Mouse (Mus musculus) left cerebral cortex, adult 8-10 months (tissue): ENCODE measurements around the gene Tspan10. TPM values are rescaled to one million over a fixed set of nuclear protein-coding genes. Genes with fewer than 3 reads are reported as not detected.

Experiments used
- DNase-seq, 2 experiments: peaks; one replicate each; pipeline ENCODE4 v3.0.0; 2022; ENCODE audit warnings: low spot score in 2 of 2
- total RNA-seq, 4 experiments: library from RNA; stranded (reverse); gene quantifications; 2 replicates each; pipeline ENCODE4 v1.2.4; 2022

Tspan10 gene
- total RNA-seq, 4 experiments from 2014 or later, result 2.0 to 2.4 TPM; not detected in 2

DNA sequence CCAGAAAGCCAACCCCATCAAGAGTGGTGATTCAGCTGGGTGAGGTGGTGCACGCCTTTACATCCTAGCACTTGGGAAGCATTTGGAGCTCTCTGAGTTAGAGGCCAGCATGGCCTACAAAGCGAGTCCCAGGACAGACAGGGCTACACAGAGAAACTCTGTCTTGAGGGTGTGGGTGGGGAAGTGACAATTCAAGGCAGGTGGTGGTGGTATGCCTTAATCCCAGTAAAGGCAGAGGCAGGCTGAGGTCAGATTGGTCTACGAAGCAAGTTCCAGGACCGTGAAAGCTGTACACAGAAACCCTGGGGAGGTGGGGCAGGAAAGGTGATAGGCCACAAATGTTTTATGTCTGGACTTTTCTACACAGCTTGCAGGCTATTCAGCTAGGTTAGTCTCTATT is 12.5 kb downstream of the Tspan10 start:
- DNase-seq, result no peak

DNA sequence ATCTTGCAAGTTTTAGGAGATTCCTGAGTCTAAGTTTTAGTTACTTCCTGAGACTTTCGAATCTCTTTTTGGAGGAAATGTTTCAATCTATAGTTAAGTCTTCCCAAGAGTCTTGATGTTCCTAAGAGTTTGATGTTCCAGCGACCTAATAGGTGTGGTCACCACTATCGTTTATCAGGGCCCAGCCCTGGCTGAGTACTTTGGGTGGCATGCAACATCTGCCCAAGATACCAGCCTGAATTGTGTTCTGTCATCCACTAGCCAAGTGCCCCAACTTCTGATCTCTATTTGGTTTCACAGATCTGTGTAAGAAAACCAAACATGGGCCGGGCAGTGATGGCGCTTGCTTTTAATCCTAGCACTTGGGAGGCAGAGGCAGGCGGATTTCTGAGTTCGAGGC is 13.0 kb downstream of the Tspan10 start:
- no peak for DNase-seq

- no peak for DNase-seq
These were observed 14.9 kb downstream of the Tspan10 start for GRCm38 (mm10) chr11:120457370-120457769.

- peak; percentile 58 to 64 for DNase-seq
These were observed 15.6 kb downstream of the Tspan10 start, which contains the start of the genes Oxld1 and Ccdc137 for GRCm38 (mm10) chr11:120457772-120458751. Gene Oxld1, minus strand, starts transcription at chr11:120458068. Gene Ccdc137, plus strand, starts transcription at chr11:120458115.

DNA sequence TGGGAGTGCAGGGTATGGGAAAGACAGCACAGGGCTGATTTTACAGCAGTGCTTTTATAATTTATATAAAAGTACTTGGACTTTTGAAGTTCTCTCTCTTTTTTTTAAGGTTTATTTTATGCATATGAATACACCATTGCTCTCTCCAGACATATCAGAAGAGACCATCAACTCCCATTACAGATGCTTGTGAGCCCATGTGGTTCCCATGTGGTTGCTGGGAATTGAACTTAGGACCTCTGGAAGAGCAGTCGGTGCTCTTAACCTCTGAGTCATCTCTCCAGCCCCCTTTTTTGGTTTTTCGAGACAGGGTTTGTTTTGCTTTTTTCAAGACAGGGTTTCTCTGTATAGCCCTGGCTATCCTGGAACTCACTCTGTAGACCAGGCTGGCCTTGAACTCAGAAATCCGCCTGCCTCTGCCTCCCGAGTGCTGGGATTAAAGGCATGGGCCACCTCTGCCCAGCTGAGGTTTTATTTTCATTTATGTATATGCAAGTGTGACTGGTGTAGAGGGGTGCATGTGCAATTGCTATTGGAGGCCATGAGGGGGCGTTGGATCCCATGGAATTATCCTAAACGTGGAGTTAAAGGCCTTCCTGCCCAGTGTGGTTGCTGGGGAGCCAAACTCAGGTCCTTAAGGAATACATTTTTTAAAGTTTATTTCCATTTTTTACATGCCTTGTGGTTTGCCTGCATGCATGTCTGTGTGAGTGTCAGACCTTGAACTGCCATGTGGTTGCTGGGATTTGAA is 16.6 kb downstream of the Tspan10 start:
- no peak for DNase-seq

GRCm38 (mm10) chr11:120463536-120463935 is 21.1 kb downstream of the Tspan10 start:
- DNase-seq, result no peak

GRCm38 (mm10) chr11:120464365-120464764 is 21.9 kb downstream of the Tspan10 start:
- no peak for DNase-seq

- no peak for DNase-seq
These were observed 23.1 kb downstream of the Tspan10 start for GRCm38 (mm10) chr11:120465521-120465920.

- peak; percentile 81 to 96 for DNase-seq
These were observed 24.7 kb downstream of the Tspan10 start, which contains the start of gene Arl16 for GRCm38 (mm10) chr11:120467051-120467735. Gene Arl16, minus strand, starts transcription at chr11:120467607.

DNA sequence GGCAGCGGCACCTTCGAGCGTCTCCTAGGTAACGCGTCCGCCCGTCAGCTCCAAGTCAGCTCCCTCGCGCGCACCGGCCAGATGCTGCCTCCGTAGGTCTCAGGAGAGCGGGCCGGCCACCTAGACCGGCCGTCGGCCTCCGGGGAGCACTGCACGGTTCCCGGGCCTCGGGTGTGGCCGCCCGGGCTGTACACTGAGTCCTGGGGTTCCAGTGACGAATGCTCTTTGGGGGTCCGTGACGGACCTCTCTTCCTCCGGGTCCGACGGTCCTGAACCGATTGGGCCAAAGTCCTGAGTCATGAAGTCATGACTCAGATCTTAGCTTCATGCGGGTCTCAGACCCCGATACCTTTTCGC is 25.3 kb downstream of the Tspan10 start:
- no peak for DNase-seq

GRCm38 (mm10) chr11:120472052-120472451 is 29.6 kb downstream of the Tspan10 start:
- no peak for DNase-seq

- DNase-seq, result no peak
These were observed 41.0 kb downstream of the Tspan10 start for GRCm38 (mm10) chr11:120483448-120483934.

- peak; percentile 83 to 85 for DNase-seq
These were observed 42.0 kb downstream of the Tspan10 start, which contains the start of gene Mrpl12 for GRCm38 (mm10) chr11:120484265-120484981. Gene Mrpl12, plus strand, starts transcription at chr11:120484613.

DNA sequence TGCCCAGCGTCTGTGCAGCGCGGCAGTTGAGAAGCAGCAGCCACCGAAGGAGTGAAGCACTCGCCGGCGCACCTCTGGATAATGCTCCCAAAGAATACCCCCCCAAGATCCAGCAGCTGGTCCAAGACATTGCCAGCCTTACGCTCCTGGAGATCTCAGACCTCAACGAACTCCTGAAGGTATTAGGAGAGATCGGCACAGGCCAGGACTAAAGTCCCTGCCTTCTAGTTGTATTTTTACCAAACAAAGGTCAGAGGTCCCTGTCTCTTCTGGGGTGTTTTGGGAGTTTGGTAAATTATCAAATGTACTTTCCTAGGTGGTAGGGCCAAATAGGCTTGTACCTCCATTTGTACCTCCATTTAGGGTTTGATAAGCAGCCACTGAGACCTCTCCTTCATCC is 42.8 kb downstream of the Tspan10 start:
- DNase-seq, result no peak

DNA sequence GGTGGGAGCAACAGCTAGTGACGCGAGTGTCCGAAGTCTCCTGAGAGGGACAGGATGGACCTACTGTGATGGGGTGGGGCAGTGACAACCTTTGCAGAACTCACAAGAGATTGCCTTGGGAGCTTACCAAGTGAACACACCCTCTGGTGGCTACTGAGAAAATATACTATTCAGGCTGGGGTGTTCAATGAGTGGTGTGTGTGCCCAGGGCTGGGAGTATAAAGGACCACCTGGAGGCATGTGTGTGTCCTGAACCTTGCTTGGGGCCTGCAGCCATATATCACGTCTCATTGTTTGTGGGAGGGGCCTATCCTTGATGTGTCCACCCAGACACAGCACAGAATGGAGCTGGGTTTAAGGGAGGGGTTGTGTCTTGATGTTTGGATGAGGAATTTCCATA is 46.1 kb downstream of the Tspan10 start:
- no peak for DNase-seq

GRCm38 (mm10) chr11:120489054-120489761 is 46.8 kb downstream of the Tspan10 start:
- peak in 1 of 2 experiments; percentile 33 for DNase-seq

DNA sequence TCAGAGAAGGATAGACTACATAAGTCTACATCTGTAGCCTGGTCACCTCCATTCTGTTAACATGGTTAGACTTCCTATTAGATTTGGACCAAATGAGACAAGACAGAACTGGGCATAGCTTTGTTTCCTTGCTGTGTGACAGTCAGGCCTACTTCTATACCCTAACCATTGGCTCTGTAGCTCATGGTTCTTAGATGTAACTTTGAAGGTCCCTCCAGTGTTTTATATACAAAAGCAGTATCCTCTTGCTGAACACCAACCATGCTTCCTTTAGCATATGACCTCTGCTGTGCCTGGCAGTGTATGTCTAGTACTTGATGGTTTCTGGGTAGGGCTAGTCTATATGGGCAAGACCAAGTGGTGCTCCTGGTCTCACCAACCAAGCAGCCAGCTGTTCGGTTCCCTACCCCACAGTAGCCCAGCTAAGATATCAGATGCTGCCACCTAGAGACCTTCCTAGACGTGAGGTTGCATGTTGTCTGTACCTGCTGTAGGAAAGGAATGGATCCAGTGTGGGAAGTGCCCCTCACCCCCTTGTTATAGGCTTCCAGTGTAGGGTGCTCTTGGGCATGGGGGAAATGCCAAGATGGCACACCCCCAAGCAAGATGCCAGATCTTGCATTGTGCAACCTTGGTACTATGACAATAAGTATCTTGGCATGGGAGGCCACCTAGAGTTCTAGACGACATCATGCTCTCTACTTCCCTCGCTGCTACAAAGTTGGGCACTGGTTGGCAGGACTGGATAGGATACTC is 48.0 kb downstream of the Tspan10 start:
- DNase-seq, result no peak

- DNase-seq, result peak; percentile 68 to 87
These were observed 49.0 kb downstream of the Tspan10 start, which contains the start of gene Slc25a10 for GRCm38 (mm10) chr11:120491317-120492023. Gene Slc25a10, plus strand, starts transcription at chr11:120491840.
